ENCODE assay signal across 20 mouse cellular contexts in genomic region chr1:165948214-165948813, GRCm38 (mm10). TPM values are rescaled to one million over a fixed set of nuclear protein-coding genes. Genes with fewer than 3 reads are reported as not detected.
DNase-seq lines count a peak whose midpoint lies in the region; ATAC-seq lines count a peak whose summit lies in the region.
"Had no signal": no experiment of that assay in that cellular context is flagged by ENCODE, and none has a peak within 500 bp of the region (broad histone marks: within the 10 kb centered on the region; RNA-seq: fewer than 3 reads in every experiment).

No protein-coding gene starts in this region.

- no peaks in the 10 kb centered on the region for H3K27me3 ChIP-seq in midbrain, embryonic 11.5 days (ENCODE audit: control insufficient read depth, insufficient read depth, low read length)
- H3K27me3 ChIP-seq in midbrain, embryonic 15.5 days (replicated peaks) = no peaks in the 10 kb centered on the region
- H3K27me3 ChIP-seq: heart, embryonic 12.5 days; liver, embryonic 15.5 days; neural tube, embryonic 12.5 days had no signal

- H3K4me3 ChIP-seq in midbrain, embryonic 11.5 days (ENCODE audit: low read depth, low read length) = no peak overlapping the region
- H3K4me3 ChIP-seq in midbrain, embryonic 15.5 days = no peak overlapping the region
- H3K4me3 ChIP-seq: heart, embryonic 12.5 days; liver, embryonic 15.5 days; neural tube, embryonic 12.5 days had no signal

- H3K27ac ChIP-seq in midbrain, embryonic 11.5 days (ENCODE audit: low read depth, low read length) = no peak overlapping the region
- H3K27ac ChIP-seq in midbrain, embryonic 15.5 days = no peak overlapping the region
- H3K27ac ChIP-seq: liver, embryonic 15.5 days; neural tube, embryonic 12.5 days; stomach, postnatal 0 days had no signal

- H3K9ac ChIP-seq in midbrain, embryonic 11.5 days (ENCODE audit: low read length) = no peak overlapping the region
- H3K9ac ChIP-seq in midbrain, embryonic 15.5 days = no peak overlapping the region
- H3K9ac ChIP-seq: heart, embryonic 12.5 days; liver, embryonic 15.5 days; neural tube, embryonic 12.5 days had no signal

- no peaks in the 10 kb centered on the region for H3K9me3 ChIP-seq in midbrain, embryonic 11.5 days (ENCODE audit: control insufficient read depth, low read length)
- H3K9me3 ChIP-seq in midbrain, embryonic 15.5 days = no peaks in the 10 kb centered on the region
- H3K9me3 ChIP-seq: heart, embryonic 12.5 days; liver, embryonic 15.5 days; neural tube, embryonic 12.5 days had no signal

- no peaks in the 10 kb centered on the region for H3K36me3 ChIP-seq in midbrain, embryonic 11.5 days (ENCODE audit: control insufficient read depth, insufficient read depth, low read length)
- no peaks in the 10 kb centered on the region for H3K36me3 ChIP-seq in midbrain, embryonic 15.5 days (replicated peaks)
- H3K36me3 ChIP-seq: heart, embryonic 12.5 days; liver, embryonic 15.5 days; neural tube, embryonic 12.5 days had no signal

- ATAC-seq in midbrain, embryonic 11.5 days (ENCODE audit: low FRiP score) = 0 out of 2 replicates have a peak, but pooled peaks have one; percentile 42
- no peak for ATAC-seq in midbrain, embryonic 15.5 days (replicated peaks)
- ATAC-seq in CD4-positive, CD25-positive, alpha-beta regulatory T cell, adult 4 months = no peak
- ATAC-seq: activated CD4-positive, CD25-positive, alpha-beta regulatory T cell, adult 4 months; hindbrain, embryonic 16.5 days; lung, postnatal 0 days had no signal

- WGBS in midbrain, embryonic 11.5 days = 23% methylated on average over 2 of the region's 2 CpGs
- WGBS in midbrain, embryonic 15.5 days = 24% methylated on average over 2 of the region's 2 CpGs

- H3K4me1 ChIP-seq in midbrain, embryonic 11.5 days (ENCODE audit: control insufficient read depth, insufficient read depth, low read length) = 0 out of 2 replicates have a peak, but pooled peaks cover 3% of the 10 kb centered on the region
- peaks cover 3% of the 10 kb centered on the region; the same call in 1 of the 2 replicates for H3K4me1 ChIP-seq in midbrain, embryonic 15.5 days
- H3K4me1 ChIP-seq: liver, embryonic 15.5 days had no signal

- no peak for DNase-seq in midbrain, embryonic 11.5 days (ENCODE audit: low spot score, missing footprints)
- DNase-seq in ES-CJ7 (ENCODE audit: low read depth, low spot score) = peak; percentile 28
- DNase-seq in embryo, embryonic 11 days = peak; percentile 14
- DNase-seq in forelimb bud, embryonic 11.5 days (ENCODE audit: low read depth, low spot score) = peak; percentile 28
- no peak for DNase-seq in layer of hippocampus, postnatal 10 days (ENCODE audit: low spot score in 2 of 2)
- DNase-seq in yolk sac, embryonic 10.5 days (ENCODE audit: low spot score) = no peak
- DNase-seq: adrenal gland, postnatal 14 days; cerebellum, adult 2 months; kidney, adult 2 months; kidney, postnatal 14 days; thymus, postnatal 36 days had no signal

- no peak overlapping the region for H3K4me2 ChIP-seq in midbrain, embryonic 11.5 days
- H3K4me2 ChIP-seq in midbrain, embryonic 15.5 days = no peak overlapping the region
- H3K4me2 ChIP-seq: heart, embryonic 12.5 days; liver, embryonic 15.5 days; neural tube, embryonic 12.5 days had no signal

RNA-seq across cellular contexts. Expression of gene Pou2f1, which starts 54.2 kb away (rescaled TPM):
- polyA plus RNA-seq in midbrain, embryonic 11.5 days (2014; fragmentation: Nextera tagmentation; extraction: Ambion mirVana) = 31.3 and 32.1 TPM in 2 replicates
- polyA plus RNA-seq in midbrain, embryonic 15.5 days (2015; fragmentation: Nextera tagmentation; extraction: Ambion mirVana) = 25.6 and 30.1 TPM in 2 replicates
- 10 to 100 TPM; 53.6 to 55.3 TPM for polyA plus RNA-seq in CD4-positive, CD25-positive, alpha-beta regulatory T cell, adult 4 months (2017; shearing (Covaris generic))
- total RNA-seq in layer of hippocampus, postnatal 10 days (2021) = 10 to 100 TPM; 18.6 to 22.2 TPM

Comparison
In these comparisons a context has a peak if more than half of its experiments do, and no peak if none do; other contexts are left out.
1. DNase-seq: peak in ES-CJ7 (single experiment), embryo, embryonic 11 days (single experiment) and forelimb bud, embryonic 11.5 days (single experiment); none in midbrain, embryonic 11.5 days (single experiment), layer of hippocampus, postnatal 10 days (0 of 2) and yolk sac, embryonic 10.5 days (single experiment).